Mouse (Mus musculus) E14TG2a.4 (cell line): Measurements from ENCODE around the gene Klrb1f.

ENCODE experiments used
- CTCF ChIP-seq: conservative IDR thresholded peaks from 2 replicates; pipeline ENCODE4 v1.5.1; 2014; ENCODE audit warnings: low read length
- NANOG ChIP-seq: IDR thresholded peaks from 2 replicates; pipeline ENCODE4 v1.6.1; 2014; ENCODE audit warnings: borderline replicate concordance, low read length, mixed read lengths
- POU5F1 ChIP-seq: IDR thresholded peaks from 2 replicates; pipeline ENCODE4 v1.6.1; 2014; ENCODE audit warnings: low read length, borderline replicate concordance

- TF ChIP-seq CTCF (no peak), POU5F1 (no peak), NANOG (no peak)
These were observed 57.3 kb downstream of the Klrb1f start for GRCm38 (mm10) chr6:129102858-129103555.
